ENCODE assay signal across 15 mouse cellular contexts in the genomic region with DNA sequence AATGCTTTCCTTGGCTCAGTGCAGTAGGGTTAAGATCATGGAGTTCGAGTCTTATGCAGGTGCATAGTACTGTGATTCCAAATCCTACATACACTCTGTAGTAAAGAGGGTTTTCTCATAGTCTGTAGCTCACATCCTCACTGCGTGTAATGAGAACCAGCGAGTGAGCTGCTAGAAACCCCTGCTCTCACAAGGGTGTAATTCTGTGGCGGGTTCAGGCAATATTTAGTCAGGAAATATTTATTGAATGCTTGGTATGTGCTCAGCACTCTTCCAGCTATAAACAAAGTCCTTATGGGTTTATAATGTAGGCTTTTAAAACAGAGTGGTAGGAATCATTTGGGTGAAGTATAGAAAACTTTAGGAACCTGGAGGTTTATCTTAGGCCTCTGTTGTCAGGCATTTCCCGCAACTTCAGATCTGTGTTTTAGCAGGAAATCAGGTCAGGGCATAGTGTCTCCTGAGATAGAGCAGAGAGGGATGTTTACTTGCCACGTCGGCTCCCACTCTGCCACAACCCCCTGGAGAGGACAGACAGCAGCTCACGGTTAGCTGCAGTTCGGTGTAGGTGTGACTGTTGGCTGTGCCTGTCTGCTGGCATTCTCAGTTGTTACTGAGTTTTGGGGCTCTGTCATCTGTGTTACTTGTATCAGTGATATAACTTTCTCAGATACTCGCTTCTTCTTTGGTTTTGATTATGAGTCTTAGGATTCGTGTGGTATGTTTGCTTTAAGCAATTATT. TPM values are rescaled to one million over a fixed set of nuclear protein-coding genes. Genes with fewer than 3 reads are reported as not detected.
A peak's percentile ranks its signal among the peaks of the same experiment; 100 is the strongest.
DNase-seq lines count a peak whose midpoint lies in the region; ATAC-seq and TF ChIP-seq lines count a peak whose summit lies in the region.
"Had no signal": no experiment of that assay in that cellular context is flagged by ENCODE, and none has a peak within 500 bp of the region (broad histone marks: within the 10 kb centered on the region; RNA-seq: fewer than 3 reads in every experiment).

No protein-coding gene starts in this region.

- H3K36me3 ChIP-seq in heart, embryonic 12.5 days = no peaks in the 10 kb centered on the region
- no peaks in the 10 kb centered on the region for H3K36me3 ChIP-seq in embryonic facial prominence, embryonic 15.5 days
- no peaks in the 10 kb centered on the region for H3K36me3 ChIP-seq in liver, embryonic 16.5 days (ENCODE audit: control insufficient read depth, insufficient read depth)

- peak overlapping the region; percentile 54 for H3K27ac ChIP-seq in heart, embryonic 12.5 days (ENCODE audit: poor library complexity, severe bottlenecking)
- H3K27ac ChIP-seq in embryonic facial prominence, embryonic 15.5 days (replicated peaks) = peak overlapping the region; percentile 40; the same call in 1 of the 2 replicates
- peak overlapping the region; percentile 58; the same call in 1 of the 2 replicates for H3K27ac ChIP-seq in liver, embryonic 16.5 days (ENCODE audit: low read length)

- H3K4me3 ChIP-seq in heart, embryonic 12.5 days = no peak overlapping the region
- peak overlapping the region; percentile 30 for H3K4me3 ChIP-seq in lung, adult 2 months (replicated peaks; ENCODE audit: extremely low read depth, low read depth, low read length)
- no peak overlapping the region for H3K4me3 ChIP-seq in embryonic facial prominence, embryonic 15.5 days (replicated peaks)
- no peak overlapping the region for H3K4me3 ChIP-seq in liver, embryonic 16.5 days (ENCODE audit: low read depth, low read length)

- peak overlapping the region; percentile 43 for H3K4me2 ChIP-seq in heart, embryonic 12.5 days
- no peak overlapping the region for H3K4me2 ChIP-seq in embryonic facial prominence, embryonic 15.5 days (replicated peaks)
- H3K4me2 ChIP-seq in liver, embryonic 16.5 days (ENCODE audit: low read depth, low read length) = no peak overlapping the region

- ATAC-seq in heart, embryonic 12.5 days (ENCODE audit: insufficient number of reproducible peaks, low FRiP score) = 0 out of 2 replicates have a peak, but pooled peaks have one; percentile 25
- no peak for ATAC-seq in embryonic facial prominence, embryonic 15.5 days (ENCODE audit: insufficient number of reproducible peaks, low FRiP score, low TSS enrichment, low read depth)
- ATAC-seq in liver, embryonic 16.5 days (ENCODE audit: low read depth) = peak; percentile 59; the same call in 1 of the 2 replicates
- ATAC-seq in granulocyte monocyte progenitor cell, adult 5-6 weeks (replicated peaks; ENCODE audit: poor library complexity, severe bottlenecking) = no peak
- ATAC-seq: Patski had no signal

- peaks cover 57% of the 10 kb centered on the region for H3K4me1 ChIP-seq in heart, embryonic 12.5 days (replicated peaks)
- peaks cover 24% of the 10 kb centered on the region for H3K4me1 ChIP-seq in lung, adult 2 months (ENCODE audit: control insufficient read depth, insufficient read depth, low read length)
- peaks cover 29% of the 10 kb centered on the region for H3K4me1 ChIP-seq in embryonic facial prominence, embryonic 15.5 days
- H3K4me1 ChIP-seq in liver, embryonic 16.5 days (ENCODE audit: control insufficient read depth, low read depth, low read length) = no peaks in the 10 kb centered on the region; the same call in 1 of the 2 replicates

- no peaks in the 10 kb centered on the region for H3K27me3 ChIP-seq in heart, embryonic 12.5 days (replicated peaks)
- H3K27me3 ChIP-seq in embryonic facial prominence, embryonic 15.5 days = no peaks in the 10 kb centered on the region
- no peaks in the 10 kb centered on the region for H3K27me3 ChIP-seq in liver, embryonic 16.5 days (ENCODE audit: control insufficient read depth, insufficient read depth, low read depth, low read length)
- H3K27me3 ChIP-seq: Patski had no signal

- H3K9ac ChIP-seq in heart, embryonic 12.5 days = no peak overlapping the region
- H3K9ac ChIP-seq in embryonic facial prominence, embryonic 15.5 days = no peak overlapping the region
- no peak overlapping the region for H3K9ac ChIP-seq in liver, embryonic 16.5 days (ENCODE audit: low read depth, low read length)

- no peaks in the 10 kb centered on the region for H3K9me3 ChIP-seq in heart, embryonic 12.5 days (replicated peaks)
- H3K9me3 ChIP-seq in embryonic facial prominence, embryonic 15.5 days (replicated peaks) = no peaks in the 10 kb centered on the region
- no peaks in the 10 kb centered on the region for H3K9me3 ChIP-seq in liver, embryonic 16.5 days (replicated peaks; ENCODE audit: control insufficient read depth, low read length)

- WGBS in heart, embryonic 12.5 days = 22% methylated on average over 11 of the region's 11 CpGs
- WGBS in lung, adult 2 months = 13% methylated on average over 11 of the region's 11 CpGs
- 23% methylated on average over 11 of the region's 11 CpGs for WGBS in embryonic facial prominence, embryonic 15.5 days
- WGBS in liver, embryonic 16.5 days (ENCODE audit: insufficient replicate concordance) = 35% methylated on average over 11 of the region's 11 CpGs

- TF ChIP-seq POLR2A in lung, adult 2 months (IDR thresholded peaks at IDR 0.05; ENCODE audit: borderline replicate concordance, extremely low read depth, low read depth, low read length) = no peak

- DNase-seq in heart, adult 18-20 months = no peak
- DNase-seq in lung, adult 2 months = no peak
- no peak for DNase-seq in lung, postnatal 25 days (ENCODE audit: low spot score)
- no peak for DNase-seq in cerebellum, postnatal 14 days
- DNase-seq: adrenal gland, postnatal 14 days; cerebellum, adult 18-20 months; gastrocnemius, postnatal 25 days; kidney, postnatal 36 days; retina, postnatal 1 day; thymus, adult 2 months had no signal

- no peak for TF ChIP-seq CTCF in lung, adult 2 months (IDR thresholded peaks at IDR 0.05; ENCODE audit: insufficient read depth, low read length)

RNA-seq across cellular contexts. Expression of a gene that starts 15.1 kb away (rescaled TPM):
- 27.6 and 32.4 TPM in 2 replicates for polyA plus RNA-seq in heart, embryonic 12.5 days (2016; fragmentation: Nextera tagmentation; extraction: Ambion mirVana)
- total RNA-seq in heart, adult 18-20 months (2021) = 1 to 10 TPM; 4.3 to 4.4 TPM
- polyA plus RNA-seq in lung, adult 2 months (2012; rRNA removed) = 6.9 and 10.6 TPM in 2 replicates
- 29.6 and 33.2 TPM in 2 replicates for polyA plus RNA-seq in embryonic facial prominence, embryonic 15.5 days (2015; fragmentation: Nextera tagmentation; extraction: Ambion mirVana)
- 4.2 and 4.7 TPM in 2 replicates for polyA plus RNA-seq in liver, embryonic 16.5 days (2015; fragmentation: Nextera tagmentation; extraction: Ambion mirVana)
- 33.7 and 42.4 TPM in 2 replicates for total RNA-seq in granulocyte monocyte progenitor cell, adult 5-6 weeks (2014; fragmentation: Nextera tagmentation)
- 82.3 and 87.2 TPM in 2 replicates for total RNA-seq in granulocyte monocyte progenitor cell, adult 5-6 weeks (2017)

Comparison
In these comparisons a context has a peak if more than half of its experiments do, and no peak if none do; other contexts are left out.
1. ATAC-seq: peak in heart, embryonic 12.5 days (single experiment) and liver, embryonic 16.5 days (single experiment); none in embryonic facial prominence, embryonic 15.5 days (single experiment) and granulocyte monocyte progenitor cell, adult 5-6 weeks (single experiment).
2. Peak in every context shown above with its lines, with median percentiles within 50 percentile points of each other: H3K27ac ChIP-seq.